12 mouse cellular contexts compared by ENCODE assay signal in the genomic region with DNA sequence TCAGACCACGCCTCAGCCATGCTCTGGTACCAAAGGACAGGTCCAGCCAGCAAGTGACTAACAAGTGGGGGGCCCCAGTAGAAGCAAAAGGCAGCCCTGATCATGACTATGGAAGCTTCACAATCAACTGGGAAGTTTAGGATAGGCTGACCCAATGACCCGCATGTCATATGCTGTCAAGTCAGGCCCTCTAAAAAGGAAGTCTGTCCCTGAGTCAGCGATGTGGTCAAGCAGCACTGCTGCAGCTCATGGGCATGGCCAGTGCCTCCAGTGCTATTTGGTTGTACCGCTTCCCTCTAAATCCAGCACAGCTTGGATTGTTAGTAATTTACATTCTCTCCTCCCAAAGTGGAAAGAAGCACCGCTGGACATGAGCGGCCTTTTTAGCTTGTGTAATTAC. TPM values are rescaled to one million over a fixed set of nuclear protein-coding genes. Genes with fewer than 3 reads are reported as not detected.
DNase-seq lines count a peak whose midpoint lies in the region; ATAC-seq and TF ChIP-seq lines count a peak whose summit lies in the region.
"Had no signal": no experiment of that assay in that cellular context is flagged by ENCODE, and none has a peak within 500 bp of the region (broad histone marks: within the 10 kb centered on the region; RNA-seq: fewer than 3 reads in every experiment).

No protein-coding gene starts in this region.

- H3K4me3 ChIP-seq in liver, embryonic 14.5 days (ENCODE audit: insufficient read depth in 1 of 2, low read depth in 2 of 2, low read length in 2 of 2) = no peak overlapping the region

- no peaks in the 10 kb centered on the region for H3K9me3 ChIP-seq in liver, embryonic 14.5 days (ENCODE audit: control insufficient read depth, low read length)

- H3K4me1 ChIP-seq in liver, embryonic 14.5 days (replicated peaks; ENCODE audit: control insufficient read depth in 2 of 2, insufficient read depth in 2 of 2, low read length in 1 of 2) = peaks cover 19 to 43% of the 10 kb centered on the region in 2 experiments

- TF ChIP-seq CTCF in liver, embryonic 14.5 days (IDR thresholded peaks at IDR 0.05; ENCODE audit: low read depth) = no peak

- no peaks in the 10 kb centered on the region for H3K27me3 ChIP-seq in liver, embryonic 14.5 days (ENCODE audit: control insufficient read depth, insufficient read depth, low read length)

- peak; percentile 45 for DNase-seq in heart, adult 8-10 months (ENCODE audit: low spot score)
- DNase-seq in heart, postnatal 36 days = no peak
- peak; percentile 49 to 50 for DNase-seq in right cerebral cortex, postnatal 10 days (ENCODE audit: low spot score in 2 of 2)
- no peak for DNase-seq in right cerebral cortex, adult 18-20 months
- no peak for DNase-seq in liver, embryonic 14.5 days (ENCODE audit: low read depth in 3 of 3, low spot score in 3 of 3)
- DNase-seq in skeletal muscle tissue, adult 2 months (ENCODE audit: low read depth, low spot score) = peak; percentile 42
- no peak for DNase-seq in adrenal gland, postnatal 4 days (ENCODE audit: low spot score in 2 of 2)
- DNase-seq in right cerebral cortex, postnatal 4 days = no peak
- DNase-seq: gastrocnemius, postnatal 25 days; right cerebral cortex, postnatal 14 days; thymus, adult 18-20 months had no signal

- no peaks in the 10 kb centered on the region; the same call in 1 of the 2 replicates for H3K36me3 ChIP-seq in liver, embryonic 14.5 days (replicated peaks; ENCODE audit: control insufficient read depth, insufficient read depth, low read depth)

- 64% methylated on average over 6 of the region's 6 CpGs for WGBS in liver, embryonic 14.5 days (ENCODE audit: insufficient replicate concordance)

- H3K4me2 ChIP-seq in liver, embryonic 14.5 days (ENCODE audit: low read depth) = no peak overlapping the region

- H3K9ac ChIP-seq in liver, embryonic 14.5 days (replicated peaks) = no peak overlapping the region

- no peak for TF ChIP-seq EP300 in liver, embryonic 14.5 days (IDR thresholded peaks at IDR 0.05; ENCODE audit: low read depth)

- intact Hi-C loops in heart, postnatal 36 days (cut with DNase I) = no loop called here

- ATAC-seq in liver, embryonic 14.5 days (ENCODE audit: insufficient read depth) = peak; percentile 36; the same call in 1 of the 2 replicates
- ATAC-seq: CD4-positive, CD25-positive, alpha-beta regulatory T cell, adult 4 months had no signal

- H3K27ac ChIP-seq in liver, embryonic 14.5 days = no peak overlapping the region

RNA-seq across cellular contexts. Expression of gene Rab8b, which starts 32.7 kb away (rescaled TPM):
- total RNA-seq in heart, adult 8-10 months (2022) = 1 to 10 TPM; 7.7 to 9.2 (median 8.2) TPM
- 10 to 100 TPM in 1 of 2 experiments, 1 to 10 TPM in 1; 9.5 to 10.3 TPM for total RNA-seq in heart, postnatal 36 days (2021)
- polyA plus RNA-seq in liver, embryonic 14.5 days (2012; rRNA removed) = 15.1 and 20.6 TPM in 2 replicates
- polyA plus RNA-seq in liver, embryonic 14.5 days (2014; fragmentation: Nextera tagmentation; extraction: Ambion mirVana) = 17.9 and 18.3 TPM in 2 replicates
- total RNA-seq in adrenal gland, postnatal 4 days (2021) = 10 to 100 TPM; 27.5 to 28.2 TPM

RNA-seq across cellular contexts. Expression of gene Aph1c, which starts 52.3 kb away (rescaled TPM):
- 1 to 10 TPM in 3 of 4 experiments, under 1 TPM in 1; 1.00 to 1.9 (median 1.2) TPM for total RNA-seq in heart, adult 8-10 months (2022)
- total RNA-seq in heart, postnatal 36 days (2021) = 1 to 10 TPM; 1.4 TPM
- polyA plus RNA-seq in liver, embryonic 14.5 days (2012; rRNA removed) = 0.77 and 0.80 TPM in 2 replicates
- 2.4 and 2.5 TPM in 2 replicates for polyA plus RNA-seq in liver, embryonic 14.5 days (2014; fragmentation: Nextera tagmentation; extraction: Ambion mirVana)
- 10 to 100 TPM in 1 of 2 experiments, 1 to 10 TPM in 1; 9.6 to 10.4 TPM for total RNA-seq in adrenal gland, postnatal 4 days (2021)

RNA-seq across cellular contexts. Expression of gene Rps27l, which starts 59.1 kb away (rescaled TPM):
- 100 to 1,000 TPM; 151 to 173 (median 164) TPM for total RNA-seq in heart, adult 8-10 months (2022)
- total RNA-seq in heart, postnatal 36 days (2021) = 100 to 1,000 TPM; 175 to 183 TPM
- 176 and 238 TPM in 2 replicates for polyA plus RNA-seq in liver, embryonic 14.5 days (2012; rRNA removed)
- 612 and 652 TPM in 2 replicates for polyA plus RNA-seq in liver, embryonic 14.5 days (2014; fragmentation: Nextera tagmentation; extraction: Ambion mirVana)
- 100 to 1,000 TPM; 301 to 308 TPM for total RNA-seq in adrenal gland, postnatal 4 days (2021)

Comparison
In these comparisons a context has a peak if more than half of its experiments do, and no peak if none do; other contexts are left out.
1. DNase-seq: peak in heart, adult 8-10 months (single experiment), right cerebral cortex, postnatal 10 days (2 of 2) and skeletal muscle tissue, adult 2 months (single experiment); none in heart, postnatal 36 days (0 of 2), right cerebral cortex, adult 18-20 months (single experiment), liver, embryonic 14.5 days (0 of 3), adrenal gland, postnatal 4 days (0 of 2) and right cerebral cortex, postnatal 4 days (single experiment).